ENCODE assay signal across 19 mouse cellular contexts in genomic region chr8:78678541-78679219, GRCm38 (mm10).
A peak's percentile ranks its signal among the peaks of the same experiment; 100 is the strongest.
DNase-seq lines count a peak whose midpoint lies in the region; ATAC-seq lines count a peak whose summit lies in the region.
"Had no signal": no experiment of that assay in that cellular context is flagged by ENCODE, and none has a peak within 500 bp of the region (broad histone marks: within the 10 kb centered on the region; RNA-seq: fewer than 3 reads in every experiment).

No protein-coding gene starts in this region.

- H3K27ac ChIP-seq in embryonic facial prominence, embryonic 11.5 days (replicated peaks; ENCODE audit: low read depth, low read length), result no peak overlapping the region
- H3K27ac ChIP-seq: embryonic facial prominence, embryonic 13.5 days; forebrain, embryonic 12.5 days; hindbrain, embryonic 13.5 days; liver, embryonic 12.5 days had no signal

- no peak overlapping the region for H3K4me3 ChIP-seq in embryonic facial prominence, embryonic 11.5 days (ENCODE audit: low read depth, low read length)
- H3K4me3 ChIP-seq: embryonic facial prominence, embryonic 13.5 days; forebrain, embryonic 12.5 days; hindbrain, embryonic 13.5 days; liver, embryonic 12.5 days had no signal

- no peaks in the 10 kb centered on the region for H3K27me3 ChIP-seq in embryonic facial prominence, embryonic 11.5 days (ENCODE audit: control insufficient read depth, insufficient read depth, low read length)
- H3K27me3 ChIP-seq: embryonic facial prominence, embryonic 13.5 days; forebrain, embryonic 12.5 days; hindbrain, embryonic 13.5 days; liver, embryonic 12.5 days had no signal

- H3K9ac ChIP-seq in embryonic facial prominence, embryonic 11.5 days (replicated peaks; ENCODE audit: low read length), result no peak overlapping the region
- H3K9ac ChIP-seq: embryonic facial prominence, embryonic 13.5 days; forebrain, embryonic 12.5 days; hindbrain, embryonic 13.5 days; liver, embryonic 12.5 days had no signal

- H3K36me3 ChIP-seq in embryonic facial prominence, embryonic 11.5 days (replicated peaks; ENCODE audit: control insufficient read depth, insufficient read depth, low read depth, low read length), result no peaks in the 10 kb centered on the region

- peak; percentile 65 for DNase-seq in embryo, embryonic 10.5 days (ENCODE audit: low spot score)
- peak; percentile 88 for DNase-seq in embryonic facial prominence, embryonic 11.5 days (ENCODE audit: low spot score)
- DNase-seq in hindlimb bud, embryonic 11.5 days (ENCODE audit: extremely low spot score, low read depth, low spot score), result peak; percentile 44
- DNase-seq in mesoderm, embryonic 11.5 days (ENCODE audit: low read depth, low spot score), result peak; percentile 62
- no peak for DNase-seq in gastrocnemius, postnatal 10 days
- DNase-seq in adrenal gland, adult (ENCODE audit: inconsistent age in 2 of 2, low spot score in 1 of 2), result no peak
- DNase-seq: adrenal gland, postnatal 14 days; cerebellum, postnatal 10 days; gastrocnemius, postnatal 25 days; lung, adult 2 months; spleen, adult 18-20 months; thymus, postnatal 4 days had no signal

- ATAC-seq in embryonic facial prominence, embryonic 11.5 days (replicated peaks; ENCODE audit: insufficient number of reproducible peaks, low FRiP score, low TSS enrichment, low read depth), result no peak
- no peak for ATAC-seq in inflammation-experienced regulatory T-cells, adult 6 months
- ATAC-seq: activated CD4-positive, CD25-positive, alpha-beta regulatory T cell, adult 4 months; intestine, embryonic 16.5 days; liver, embryonic 12.5 days had no signal

- H3K9me3 ChIP-seq in embryonic facial prominence, embryonic 11.5 days (replicated peaks; ENCODE audit: control insufficient read depth, low read length), result no peaks in the 10 kb centered on the region; the same call in 1 of the 2 replicates
- H3K9me3 ChIP-seq: forebrain, embryonic 12.5 days; hindbrain, embryonic 13.5 days; liver, embryonic 12.5 days had no signal

- no peaks in the 10 kb centered on the region; the same call in 1 of the 2 replicates for H3K4me1 ChIP-seq in embryonic facial prominence, embryonic 11.5 days (ENCODE audit: control insufficient read depth, insufficient read depth, low read length)
- H3K4me1 ChIP-seq: forebrain, embryonic 12.5 days; hindbrain, embryonic 13.5 days; liver, embryonic 12.5 days had no signal

- WGBS in embryonic facial prominence, embryonic 11.5 days, result 41% methylated on average over 10 of the region's 10 CpGs

- no peak overlapping the region for H3K4me2 ChIP-seq in embryonic facial prominence, embryonic 11.5 days (ENCODE audit: low read depth, low read length)
- H3K4me2 ChIP-seq: embryonic facial prominence, embryonic 13.5 days; forebrain, embryonic 12.5 days; hindbrain, embryonic 13.5 days; liver, embryonic 12.5 days had no signal

Comparison
In these comparisons a context has a peak if more than half of its experiments do, and no peak if none do; other contexts are left out.
1. DNase-seq: peak in embryo, embryonic 10.5 days (single experiment), embryonic facial prominence, embryonic 11.5 days (single experiment), hindlimb bud, embryonic 11.5 days (single experiment) and mesoderm, embryonic 11.5 days (single experiment); none in gastrocnemius, postnatal 10 days (single experiment) and adrenal gland, adult (0 of 2).